Mouse (Mus musculus) midbrain, embryonic 11.5 days (tissue): Measurements from ENCODE around the gene Slc4a10. TPM values are rescaled to one million over a fixed set of nuclear protein-coding genes. Genes with fewer than 3 reads are reported as not detected.
"Not testable (repeated sequence)": the region's sequence is repeated elsewhere in the genome, so short reads cannot be mapped to it uniquely, and the experiment has no call there.

ENCODE experiments used
- ATAC-seq: fragments of 200-750 bp; cut with Nextera tagmentation; 2 replicates; pipeline ENCODE4 v1.8.0; 2017; ENCODE audit warnings: moderate TSS enrichment, moderate library complexity; ENCODE audit not compliant: low FRiP score
- DNase-seq: peaks from one replicate; pipeline ENCODE4 v3.0.0; 2015; ENCODE audit warnings: low spot score; ENCODE audit errors: missing footprints
- H3K27ac ChIP-seq: fragments of 300-500 bp; sonication (generic); 2 replicates; pipeline ENCODE4 v1.5.1; 2014; ENCODE audit warnings: low read depth, low read length
- H3K27me3 ChIP-seq: fragments of 300-500 bp; sonication (generic); 2 replicates; pipeline ENCODE4 v1.6.1; 2014; ENCODE audit warnings: mild to moderate bottlenecking, low read length, moderate library complexity, mixed read lengths; ENCODE audit not compliant: control insufficient read depth, insufficient read depth
- H3K36me3 ChIP-seq: fragments of 300-500 bp; sonication (generic); 2 replicates; pipeline ENCODE4 v1.6.1; 2014; ENCODE audit warnings: mild to moderate bottlenecking, low read length, moderate library complexity, mixed read lengths; ENCODE audit not compliant: control insufficient read depth, insufficient read depth
- H3K4me1 ChIP-seq: fragments of 300-500 bp; sonication (generic); 2 replicates; pipeline ENCODE4 v1.6.1; 2014; ENCODE audit warnings: low read length; ENCODE audit not compliant: control insufficient read depth, insufficient read depth
- H3K4me2 ChIP-seq: fragments of 300-500 bp; sonication (generic); 2 replicates; pipeline ENCODE4 v1.6.1; 2014; ENCODE audit warnings: mild to moderate bottlenecking, moderate library complexity
- H3K4me3 ChIP-seq: fragments of 300-500 bp; sonication (generic); 2 replicates; pipeline ENCODE4 v1.5.1; 2014; ENCODE audit warnings: low read depth, low read length
- H3K9ac ChIP-seq: fragments of 300-500 bp; sonication (generic); 2 replicates; pipeline ENCODE4 v1.6.1; 2014; ENCODE audit warnings: low read length
- H3K9me3 ChIP-seq: fragments of 300-500 bp; sonication (generic); 2 replicates; pipeline ENCODE4 v1.6.1; 2016; ENCODE audit warnings: low read length; ENCODE audit not compliant: control insufficient read depth
- WGBS: fragments of 180-500 bp; shearing (Covaris S2); extraction: QIAGEN DNeasy Blood & Tissue Kit; methylation state at CpG from one replicate; pipeline ENCODE4 v1.1.7; 2014; 5-methylcytosine and 5-hydroxymethylcytosine counted together
- polyA plus RNA-seq: library from polyadenylated mRNA; unstranded; fragments of >200 nt; fragmentation: Nextera tagmentation; extraction: Ambion mirVana; gene quantifications from 2 replicates; pipeline ENCODE4 v1.2.1, GENCODE M21; 2014

The Slc4a10 gene
- polyA plus RNA-seq = 0.63 and 0.65 TPM in 2 replicates

GRCm38 (mm10) chr2:62046421-62046845 is at the start of gene Slc4a10:
Gene Slc4a10 (plus strand): TSS chr2:62046462.
- H3K27ac ChIP-seq = no peak within 1 kb of the TSS
- no peaks in the 10 kb centered on the region for H3K27me3 ChIP-seq
- 18% methylated on average over 10 of the region's 10 CpGs for WGBS
- H3K4me3 ChIP-seq = peak within 1 kb of the TSS; percentile 43
- H3K4me2 ChIP-seq = peak within 1 kb of the TSS; percentile 68
- DNase-seq (peak; percentile 89), ATAC-seq (peak; percentile 64)
- H3K4me1 ChIP-seq = no peaks in the 10 kb centered on the region; the same call in 1 of the 2 replicates
- H3K9me3 ChIP-seq = no peaks in the 10 kb centered on the region
- peak within 1 kb of the TSS; percentile 70 for H3K9ac ChIP-seq
- no peaks in the 10 kb centered on the region for H3K36me3 ChIP-seq

- H3K4me1 ChIP-seq, H3K27me3 ChIP-seq, H3K36me3 ChIP-seq, DNase-seq, H3K9me3 ChIP-seq, H3K27ac ChIP-seq, H3K4me3 ChIP-seq, H3K4me2 ChIP-seq, H3K9ac ChIP-seq, ATAC-seq: not testable (repeated sequence)
- WGBS = 96% methylated on average over 6 of the region's 6 CpGs
Measured at GRCm38 (mm10) chr2:62001251-62001650, 45.0 kb upstream of the Slc4a10 start.

- 46% methylated on average over 3 of the region's 3 CpGs for WGBS
- Histone ChIP-seq H3K9ac (no peak overlapping the region), H3K4me3 (no peak overlapping the region)
Measured at GRCm38 (mm10) chr2:62018209-62018608, 28.1 kb upstream of the Slc4a10 start.

GRCm38 (mm10) chr2:62046861-62047503 is 720 bp downstream of the Slc4a10 start:
- 18% methylated on average over 10 of the region's 10 CpGs for WGBS
- Histone ChIP-seq H3K4me1 (no peaks in the 10 kb centered on the region; the same call in 1 of the 2 replicates), H3K36me3 (no peaks in the 10 kb centered on the region), H3K9me3 (no peaks in the 10 kb centered on the region), H3K4me3 (peak overlapping the region; percentile 43), H3K9ac (peak overlapping the region; percentile 70), H3K27ac (no peak overlapping the region), H3K27me3 (no peaks in the 10 kb centered on the region), H3K4me2 (peak overlapping the region; percentile 68)
- DNase-seq (peak; percentile 87), ATAC-seq (peak; percentile 18; the same call in 1 of the 2 replicates)

More at GRCm38 (mm10) chr2:62018209-62018608, 28.1 kb upstream of the Slc4a10 start:
- Histone ChIP-seq H3K27ac (no peak overlapping the region), H3K27me3 (no peaks in the 10 kb centered on the region), H3K4me2 (no peak overlapping the region), H3K4me1 (no peaks in the 10 kb centered on the region), H3K36me3 (no peaks in the 10 kb centered on the region), H3K9me3 (no peaks in the 10 kb centered on the region)
- no peak for DNase-seq
- ATAC-seq = no peak

- H3K4me3 ChIP-seq = peak overlapping the region; percentile 43
- DNase-seq (peak; percentile 96), ATAC-seq (peak; percentile 91)
- H3K4me2 ChIP-seq = peak overlapping the region; percentile 68
- H3K36me3 ChIP-seq = no peaks in the 10 kb centered on the region
- peak overlapping the region; percentile 70 for H3K9ac ChIP-seq
- no peaks in the 10 kb centered on the region; the same call in 1 of the 2 replicates for H3K4me1 ChIP-seq
- H3K27ac ChIP-seq = 0 out of 2 replicates have a peak overlapping the region, but pooled peaks have one; percentile 22
- H3K9me3 ChIP-seq = no peaks in the 10 kb centered on the region
- H3K27me3 ChIP-seq = no peaks in the 10 kb centered on the region
- WGBS = 3% methylated on average over 14 of the region's 14 CpGs
Measured at GRCm38 (mm10) chr2:62047504-62048005, 1.3 kb downstream of the Slc4a10 start.

GRCm38 (mm10) chr2:62048116-62048515 is 1.9 kb downstream of the Slc4a10 start:
- DNase-seq (no peak), ATAC-seq (peak; percentile 69)
- WGBS = 8% methylated on average over 3 of the region's 3 CpGs
- H3K27ac ChIP-seq = no peak overlapping the region
- H3K36me3 ChIP-seq = no peaks in the 10 kb centered on the region
- H3K4me3 ChIP-seq = no peak overlapping the region; the same call in 1 of the 2 replicates
- H3K27me3 ChIP-seq = no peaks in the 10 kb centered on the region
- peak overlapping the region; percentile 68 for H3K4me2 ChIP-seq
- H3K9ac ChIP-seq = peak overlapping the region; percentile 70
- H3K9me3 ChIP-seq = no peaks in the 10 kb centered on the region
- no peaks in the 10 kb centered on the region; the same call in 1 of the 2 replicates for H3K4me1 ChIP-seq

- ATAC-seq = peak; percentile 52; the same call in 1 of the 2 replicates
- no peaks in the 10 kb centered on the region for H3K27me3 ChIP-seq
- H3K4me1 ChIP-seq = no peaks in the 10 kb centered on the region
- no peak overlapping the region for H3K4me2 ChIP-seq
- no peak overlapping the region for H3K27ac ChIP-seq
- no peaks in the 10 kb centered on the region for H3K36me3 ChIP-seq
- no peak overlapping the region for H3K4me3 ChIP-seq
- no peaks in the 10 kb centered on the region for H3K9me3 ChIP-seq
- H3K9ac ChIP-seq = no peak overlapping the region
- no peak for DNase-seq
Measured at GRCm38 (mm10) chr2:62076512-62076911, 30.2 kb downstream of the Slc4a10 start.

GRCm38 (mm10) chr2:62087566-62087965 is 41.3 kb downstream of the Slc4a10 start:
- ATAC-seq = no peak
- no peak for DNase-seq
- Histone ChIP-seq H3K9me3 (no peaks in the 10 kb centered on the region), H3K27me3 (no peaks in the 10 kb centered on the region), H3K9ac (no peak overlapping the region), H3K4me2 (no peak overlapping the region), H3K4me1 (no peaks in the 10 kb centered on the region), H3K36me3 (no peaks in the 10 kb centered on the region), H3K4me3 (no peak overlapping the region), H3K27ac (no peak overlapping the region)
- 80% methylated on average over 3 of the region's 3 CpGs for WGBS

GRCm38 (mm10) chr2:62088715-62089114 is 42.5 kb downstream of the Slc4a10 start:
- no peak overlapping the region for H3K4me2 ChIP-seq
- H3K36me3 ChIP-seq = no peaks in the 10 kb centered on the region
- H3K9ac ChIP-seq = no peak overlapping the region
- no peak for ATAC-seq
- DNase-seq = no peak
- H3K4me3 ChIP-seq = no peak overlapping the region
- no peaks in the 10 kb centered on the region for H3K4me1 ChIP-seq
- no peaks in the 10 kb centered on the region for H3K9me3 ChIP-seq
- WGBS = 67% methylated on average over 8 of the region's 8 CpGs
- H3K27me3 ChIP-seq = no peaks in the 10 kb centered on the region
- no peak overlapping the region for H3K27ac ChIP-seq
